Mouse (Mus musculus): ENCODE data around the gene Sulf2. TPM values are rescaled to one million over a fixed set of nuclear protein-coding genes. Genes with fewer than 3 reads are reported as not detected.

The Sulf2 gene
- polyA plus RNA-seq, 1 experiment: 119 TPM

GRCm38 (mm10) chr2:166135711-166136485 lies 19.6 kb downstream of the Sulf2 start:
- Histone ChIP-seq H3K4me3 (ENCODE audit: low read depth, low read length) (no peak overlapping the region), H3K27ac (ENCODE audit: insufficient read depth, low read length) (no peak overlapping the region), H3K36me3 (ENCODE audit: control insufficient read depth, insufficient read depth, low read length, poor library complexity, severe bottlenecking) (peaks cover 14% of the 10 kb centered on the region), H3K4me1 (ENCODE audit: control insufficient read depth, insufficient read depth, low read length) (peaks cover 17% of the 10 kb centered on the region), H3K27me3 (ENCODE audit: control insufficient read depth, insufficient read depth, low read length, poor library complexity, severe bottlenecking) (no peaks in the 10 kb centered on the region), H3K9ac (ENCODE audit: low read depth, poor library complexity, severe bottlenecking) (no peak overlapping the region), H3K9me3 (replicated peaks; ENCODE audit: control insufficient read depth, insufficient read depth, low read length, poor library complexity, severe bottlenecking) (no peaks in the 10 kb centered on the region)
- no peak for TF ChIP-seq CTCF (IDR thresholded peaks at IDR 0.05; ENCODE audit: low read depth, low read length)
- no peak for TF ChIP-seq EP300 (IDR thresholded peaks at IDR 0.05; ENCODE audit: insufficient read depth, low read depth, low read length)
- no peak for TF ChIP-seq POLR2A (IDR thresholded peaks at IDR 0.05; ENCODE audit: insufficient read depth, low read length)

GRCm38 (mm10) chr2:166128756-166129155 lies 26.7 kb downstream of the Sulf2 start:
- H3K36me3 ChIP-seq (ENCODE audit: control insufficient read depth, insufficient read depth, low read length, poor library complexity, severe bottlenecking): peaks cover 33% of the 10 kb centered on the region

GRCm38 (mm10) chr2:166128032-166128431 lies 27.4 kb downstream of the Sulf2 start:
- Histone ChIP-seq H3K9ac (ENCODE audit: low read depth, poor library complexity, severe bottlenecking) (no peak overlapping the region), H3K9me3 (replicated peaks; ENCODE audit: control insufficient read depth, insufficient read depth, low read length, poor library complexity, severe bottlenecking) (no peaks in the 10 kb centered on the region), H3K27ac (ENCODE audit: insufficient read depth, low read length) (no peak overlapping the region), H3K4me1 (ENCODE audit: control insufficient read depth, insufficient read depth, low read length) (peaks cover 3% of the 10 kb centered on the region), H3K4me3 (ENCODE audit: low read depth, low read length) (no peak overlapping the region), H3K36me3 (ENCODE audit: control insufficient read depth, insufficient read depth, low read length, poor library complexity, severe bottlenecking) (peaks cover 33% of the 10 kb centered on the region), H3K27me3 (ENCODE audit: control insufficient read depth, insufficient read depth, low read length, poor library complexity, severe bottlenecking) (no peaks in the 10 kb centered on the region)
- TF ChIP-seq EP300 (IDR thresholded peaks at IDR 0.05; ENCODE audit: insufficient read depth, low read depth, low read length) (no peak), CTCF (IDR thresholded peaks at IDR 0.05; ENCODE audit: low read depth, low read length) (no peak), POLR2A (IDR thresholded peaks at IDR 0.05; ENCODE audit: insufficient read depth, low read length) (no peak)

More at GRCm38 (mm10) chr2:166128756-166129155, 26.7 kb downstream of the Sulf2 start:
- Histone ChIP-seq H3K27ac (ENCODE audit: insufficient read depth, low read length) (no peak overlapping the region), H3K9ac (ENCODE audit: low read depth, poor library complexity, severe bottlenecking) (no peak overlapping the region), H3K27me3 (ENCODE audit: control insufficient read depth, insufficient read depth, low read length, poor library complexity, severe bottlenecking) (no peaks in the 10 kb centered on the region), H3K9me3 (replicated peaks; ENCODE audit: control insufficient read depth, insufficient read depth, low read length, poor library complexity, severe bottlenecking) (no peaks in the 10 kb centered on the region), H3K4me3 (ENCODE audit: low read depth, low read length) (no peak overlapping the region), H3K4me1 (ENCODE audit: control insufficient read depth, insufficient read depth, low read length) (peaks cover 3% of the 10 kb centered on the region)
- no peak for TF ChIP-seq CTCF (IDR thresholded peaks at IDR 0.05; ENCODE audit: low read depth, low read length)
- no peak for TF ChIP-seq EP300 (IDR thresholded peaks at IDR 0.05; ENCODE audit: insufficient read depth, low read depth, low read length)
- no peak for TF ChIP-seq POLR2A (IDR thresholded peaks at IDR 0.05; ENCODE audit: insufficient read depth, low read length)

- no peak overlapping the region for H3K4me3 ChIP-seq (ENCODE audit: low read depth, low read length)
- TF ChIP-seq POLR2A (IDR thresholded peaks at IDR 0.05; ENCODE audit: insufficient read depth, low read length) (no peak), EP300 (IDR thresholded peaks at IDR 0.05; ENCODE audit: insufficient read depth, low read depth, low read length) (no peak), CTCF (IDR thresholded peaks at IDR 0.05; ENCODE audit: low read depth, low read length) (no peak)
- H3K27ac ChIP-seq (ENCODE audit: insufficient read depth, low read length): no peak overlapping the region
- no peak overlapping the region for H3K9ac ChIP-seq (ENCODE audit: low read depth, poor library complexity, severe bottlenecking)
- no peaks in the 10 kb centered on the region for H3K27me3 ChIP-seq (ENCODE audit: control insufficient read depth, insufficient read depth, low read length, poor library complexity, severe bottlenecking)
- H3K36me3 ChIP-seq (ENCODE audit: control insufficient read depth, insufficient read depth, low read length, poor library complexity, severe bottlenecking): peaks cover 29% of the 10 kb centered on the region
- peaks cover 3% of the 10 kb centered on the region for H3K4me1 ChIP-seq (ENCODE audit: control insufficient read depth, insufficient read depth, low read length)
- no peaks in the 10 kb centered on the region for H3K9me3 ChIP-seq (replicated peaks; ENCODE audit: control insufficient read depth, insufficient read depth, low read length, poor library complexity, severe bottlenecking)
Observed at GRCm38 (mm10) chr2:166126343-166126742, 29.1 kb downstream of the Sulf2 start.

- H3K36me3 ChIP-seq (ENCODE audit: control insufficient read depth, insufficient read depth, low read length, poor library complexity, severe bottlenecking): peaks cover 24% of the 10 kb centered on the region; the same call in 1 of the 2 replicates
- no peak overlapping the region for H3K9ac ChIP-seq (ENCODE audit: low read depth, poor library complexity, severe bottlenecking)
- H3K27me3 ChIP-seq (ENCODE audit: control insufficient read depth, insufficient read depth, low read length, poor library complexity, severe bottlenecking): no peaks in the 10 kb centered on the region
Observed at GRCm38 (mm10) chr2:166125492-166126252, 29.8 kb downstream of the Sulf2 start.

More at GRCm38 (mm10) chr2:166125492-166126252, 29.8 kb downstream of the Sulf2 start:
- H3K9me3 ChIP-seq (replicated peaks; ENCODE audit: control insufficient read depth, insufficient read depth, low read length, poor library complexity, severe bottlenecking): no peaks in the 10 kb centered on the region
- no peak overlapping the region for H3K27ac ChIP-seq (ENCODE audit: insufficient read depth, low read length)
- no peak for TF ChIP-seq CTCF (IDR thresholded peaks at IDR 0.05; ENCODE audit: low read depth, low read length)
- no peak for TF ChIP-seq EP300 (IDR thresholded peaks at IDR 0.05; ENCODE audit: insufficient read depth, low read depth, low read length)
- TF ChIP-seq POLR2A (IDR thresholded peaks at IDR 0.05; ENCODE audit: insufficient read depth, low read length): no peak
- H3K4me1 ChIP-seq (ENCODE audit: control insufficient read depth, insufficient read depth, low read length): peaks cover 3% of the 10 kb centered on the region
- H3K4me3 ChIP-seq (ENCODE audit: low read depth, low read length): no peak overlapping the region

Data from ES-Bruce4 (cell line).